Mouse (Mus musculus): ENCODE measurements at regions not wholly inside any gene's neighbourhood (a gene's known extent, or its start where the extent isn't known, plus 50 kb on each side); places are given as distances from the start of the nearest gene placed in this dataset.

DNA sequence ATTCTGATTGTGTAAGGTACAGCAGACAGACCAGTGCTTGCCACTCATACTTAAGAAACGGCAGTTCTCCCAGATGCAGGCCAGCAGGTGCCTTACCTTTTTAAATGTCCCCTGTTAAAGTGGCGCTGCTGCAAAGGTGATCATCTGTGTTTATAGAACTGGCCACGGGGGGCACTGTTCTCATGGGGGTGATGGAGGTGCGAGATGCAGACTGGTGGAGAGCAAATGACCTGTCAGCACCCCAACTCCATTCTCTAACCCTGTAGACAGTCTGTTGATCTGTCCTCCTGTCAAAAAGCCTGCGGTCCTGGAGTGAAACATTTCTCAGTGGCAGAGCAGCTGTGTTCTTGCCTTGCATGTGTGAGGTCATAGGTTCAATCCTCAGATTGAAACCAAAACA is 135.4 kb upstream of the Gm17728 start:
- H3K4me3 ChIP-seq (ENCODE audit: low read depth, low read length) = no peak overlapping the region
- H3K9me3 ChIP-seq (replicated peaks; ENCODE audit: control insufficient read depth, low read length) = no peaks in the 10 kb centered on the region
- no peak overlapping the region for H3K4me2 ChIP-seq (ENCODE audit: low read depth, low read length)
- no peaks in the 10 kb centered on the region for H3K27me3 ChIP-seq (ENCODE audit: control insufficient read depth, insufficient read depth, low read depth, low read length)
- H3K9ac ChIP-seq (ENCODE audit: low read depth, low read length) = no peak overlapping the region
- WGBS (ENCODE audit: insufficient replicate concordance) = 40% methylated on average over 5 of the region's 5 CpGs
- no peak overlapping the region for H3K27ac ChIP-seq (ENCODE audit: low read length)
- H3K4me1 ChIP-seq (ENCODE audit: control insufficient read depth, low read depth, low read length) = no peaks in the 10 kb centered on the region
- no peaks in the 10 kb centered on the region for H3K36me3 ChIP-seq (ENCODE audit: control insufficient read depth, insufficient read depth)
- ATAC-seq (ENCODE audit: low read depth) = no peak

DNA sequence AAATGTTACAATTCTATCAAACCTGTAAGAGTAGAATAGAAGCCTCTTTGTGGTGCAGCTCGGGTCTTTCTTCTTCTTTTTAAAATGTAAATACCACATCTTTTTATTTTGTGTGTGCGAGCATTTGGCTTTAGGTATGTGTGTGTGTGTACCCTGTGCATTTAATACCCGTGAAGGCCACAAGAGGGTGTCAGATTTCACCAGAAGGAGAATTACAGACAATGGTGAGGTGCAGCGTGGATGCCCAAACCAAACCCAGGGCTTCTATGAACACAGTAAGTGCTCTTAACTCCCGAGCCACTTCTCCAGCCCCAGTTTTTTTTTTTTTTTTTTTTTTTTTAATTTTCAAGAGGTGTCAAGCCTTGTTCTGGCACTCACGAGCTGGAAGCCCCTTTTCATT is 135.0 kb upstream of the Gm17728 start:
- no peak overlapping the region for H3K27ac ChIP-seq (ENCODE audit: low read length)
- no peak overlapping the region for H3K4me3 ChIP-seq (ENCODE audit: low read depth, low read length)
- H3K4me1 ChIP-seq (ENCODE audit: control insufficient read depth, low read depth, low read length) = no peaks in the 10 kb centered on the region
- H3K4me2 ChIP-seq (ENCODE audit: low read depth, low read length) = no peak overlapping the region
- no peaks in the 10 kb centered on the region for H3K27me3 ChIP-seq (ENCODE audit: control insufficient read depth, insufficient read depth, low read depth, low read length)
- H3K9me3 ChIP-seq (replicated peaks; ENCODE audit: control insufficient read depth, low read length) = no peaks in the 10 kb centered on the region
- no peak overlapping the region for H3K9ac ChIP-seq (ENCODE audit: low read depth, low read length)
- no peaks in the 10 kb centered on the region for H3K36me3 ChIP-seq (ENCODE audit: control insufficient read depth, insufficient read depth)
- whole genome bisulfite sequencing (ENCODE audit: insufficient replicate concordance) = 45% methylated on average over 6 of the region's 6 CpGs
- ATAC-seq (ENCODE audit: low read depth) = no peak

DNA sequence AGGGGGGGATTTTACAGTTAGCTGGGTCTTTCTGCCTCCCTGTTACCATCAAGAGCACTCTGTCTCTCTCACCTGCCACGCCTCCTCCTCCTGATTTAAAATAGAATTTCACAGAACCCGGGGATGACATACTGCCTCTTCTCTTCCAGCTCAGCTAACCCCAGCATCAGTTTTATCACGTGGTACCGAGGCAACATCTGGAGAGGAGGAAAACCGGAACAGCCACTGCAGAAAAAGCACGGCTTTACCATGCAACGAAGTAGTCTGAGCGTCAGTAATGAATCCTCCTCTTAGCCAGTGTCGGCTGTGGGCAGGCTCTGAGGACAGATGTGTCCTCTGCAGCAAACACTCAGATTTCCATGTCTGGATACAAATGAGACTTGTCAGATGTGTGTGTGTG is 134.2 kb upstream of the Gm17728 start:
- 57% methylated on average over 9 of the region's 9 CpGs for whole genome bisulfite sequencing (ENCODE audit: insufficient replicate concordance)
- Histone ChIP-seq H3K4me3 (ENCODE audit: low read depth, low read length) (no peak overlapping the region), H3K4me1 (ENCODE audit: control insufficient read depth, low read depth, low read length) (no peaks in the 10 kb centered on the region), H3K27ac (ENCODE audit: low read length) (no peak overlapping the region), H3K27me3 (ENCODE audit: control insufficient read depth, insufficient read depth, low read depth, low read length) (no peaks in the 10 kb centered on the region), H3K9me3 (replicated peaks; ENCODE audit: control insufficient read depth, low read length) (no peaks in the 10 kb centered on the region), H3K4me2 (ENCODE audit: low read depth, low read length) (no peak overlapping the region), H3K9ac (ENCODE audit: low read depth, low read length) (no peak overlapping the region), H3K36me3 (ENCODE audit: control insufficient read depth, insufficient read depth) (no peaks in the 10 kb centered on the region)
- no peak for ATAC-seq (ENCODE audit: low read depth)

- ATAC-seq (ENCODE audit: low read depth) = no peak
- 42% methylated on average over 4 of the region's 4 CpGs for WGBS (ENCODE audit: insufficient replicate concordance)
These were observed 130.3 kb upstream of the Gm17728 start for GRCm38 (mm10) chr17:9291601-9292000.

GRCm38 (mm10) chr17:9292296-9292695 is 129.6 kb upstream of the Gm17728 start:
- H3K36me3 ChIP-seq (ENCODE audit: control insufficient read depth, insufficient read depth) = no peaks in the 10 kb centered on the region
- H3K4me3 ChIP-seq (ENCODE audit: low read depth, low read length) = no peak overlapping the region
- H3K9ac ChIP-seq (ENCODE audit: low read depth, low read length) = no peak overlapping the region
- no peak overlapping the region for H3K4me2 ChIP-seq (ENCODE audit: low read depth, low read length)
- 69% methylated on average over 7 of the region's 7 CpGs for WGBS (ENCODE audit: insufficient replicate concordance)
- no peak for ATAC-seq (ENCODE audit: low read depth)
- H3K4me1 ChIP-seq (ENCODE audit: control insufficient read depth, low read depth, low read length) = no peaks in the 10 kb centered on the region
- no peak overlapping the region for H3K27ac ChIP-seq (ENCODE audit: low read length)
- no peaks in the 10 kb centered on the region for H3K9me3 ChIP-seq (replicated peaks; ENCODE audit: control insufficient read depth, low read length)
- no peaks in the 10 kb centered on the region for H3K27me3 ChIP-seq (ENCODE audit: control insufficient read depth, insufficient read depth, low read depth, low read length)

More at GRCm38 (mm10) chr17:9291601-9292000, 130.3 kb upstream of the Gm17728 start:
- H3K9ac ChIP-seq (ENCODE audit: low read depth, low read length) = no peak overlapping the region
- H3K4me1 ChIP-seq (ENCODE audit: control insufficient read depth, low read depth, low read length) = no peaks in the 10 kb centered on the region
- H3K4me2 ChIP-seq (ENCODE audit: low read depth, low read length) = no peak overlapping the region
- H3K27ac ChIP-seq (ENCODE audit: low read length) = no peak overlapping the region
- no peaks in the 10 kb centered on the region for H3K9me3 ChIP-seq (replicated peaks; ENCODE audit: control insufficient read depth, low read length)
- H3K4me3 ChIP-seq (ENCODE audit: low read depth, low read length) = no peak overlapping the region
- no peaks in the 10 kb centered on the region for H3K36me3 ChIP-seq (ENCODE audit: control insufficient read depth, insufficient read depth)
- no peaks in the 10 kb centered on the region for H3K27me3 ChIP-seq (ENCODE audit: control insufficient read depth, insufficient read depth, low read depth, low read length)

GRCm38 (mm10) chr17:9296371-9296770 is 125.5 kb upstream of the Gm17728 start:
- H3K27me3 ChIP-seq (ENCODE audit: control insufficient read depth, insufficient read depth, low read depth, low read length) = no peaks in the 10 kb centered on the region
- H3K9ac ChIP-seq (ENCODE audit: low read depth, low read length) = no peak overlapping the region
- ATAC-seq (ENCODE audit: low read depth) = no peak
- H3K9me3 ChIP-seq (replicated peaks; ENCODE audit: control insufficient read depth, low read length) = no peaks in the 10 kb centered on the region
- 47% methylated on average over 1 of the region's 1 CpGs for WGBS (ENCODE audit: insufficient replicate concordance)
- no peaks in the 10 kb centered on the region for H3K4me1 ChIP-seq (ENCODE audit: control insufficient read depth, low read depth, low read length)
- no peaks in the 10 kb centered on the region for H3K36me3 ChIP-seq (ENCODE audit: control insufficient read depth, insufficient read depth)
- no peak overlapping the region for H3K27ac ChIP-seq (ENCODE audit: low read length)
- H3K4me2 ChIP-seq (ENCODE audit: low read depth, low read length) = no peak overlapping the region
- H3K4me3 ChIP-seq (ENCODE audit: low read depth, low read length) = no peak overlapping the region

DNA sequence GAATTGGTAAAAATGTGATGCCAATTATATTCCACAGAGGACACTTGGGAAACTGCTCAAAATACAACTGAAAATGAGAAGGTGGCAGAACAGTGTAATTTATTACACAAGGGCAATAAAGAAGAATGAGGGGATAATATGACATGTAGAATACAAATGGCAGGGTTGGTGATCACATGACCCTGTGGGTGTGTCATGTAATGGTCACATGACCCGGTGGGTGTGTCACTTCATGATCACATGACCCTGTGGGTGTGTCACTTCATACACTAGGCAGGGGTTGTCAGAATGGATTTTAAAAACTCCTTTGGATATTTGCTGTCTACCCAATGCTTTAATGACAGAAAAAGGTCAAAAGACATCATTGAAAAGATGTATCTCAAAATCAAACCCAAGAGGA is 123.6 kb upstream of the Gm17728 start:
- no peak for ATAC-seq (ENCODE audit: low read depth)

GRCm38 (mm10) chr17:9301101-9301501 is 120.8 kb upstream of the Gm17728 start:
- WGBS (ENCODE audit: insufficient replicate concordance) = 42% methylated on average over 4 of the region's 4 CpGs
- Histone ChIP-seq H3K9me3 (replicated peaks; ENCODE audit: control insufficient read depth, low read length) (no peaks in the 10 kb centered on the region), H3K27me3 (ENCODE audit: control insufficient read depth, insufficient read depth, low read depth, low read length) (no peaks in the 10 kb centered on the region), H3K4me2 (ENCODE audit: low read depth, low read length) (no peak overlapping the region), H3K36me3 (ENCODE audit: control insufficient read depth, insufficient read depth) (no peaks in the 10 kb centered on the region), H3K4me3 (ENCODE audit: low read depth, low read length) (no peak overlapping the region), H3K4me1 (ENCODE audit: control insufficient read depth, low read depth, low read length) (no peaks in the 10 kb centered on the region), H3K27ac (ENCODE audit: low read length) (no peak overlapping the region), H3K9ac (ENCODE audit: low read depth, low read length) (no peak overlapping the region)
- ATAC-seq (ENCODE audit: low read depth) = no peak

More for the DNA sequence above, 123.6 kb upstream of the Gm17728 start:
- no peak overlapping the region for H3K9ac ChIP-seq (ENCODE audit: low read depth, low read length)
- H3K4me3 ChIP-seq (ENCODE audit: low read depth, low read length) = no peak overlapping the region
- H3K4me2 ChIP-seq (ENCODE audit: low read depth, low read length) = no peak overlapping the region
- H3K4me1 ChIP-seq (ENCODE audit: control insufficient read depth, low read depth, low read length) = no peaks in the 10 kb centered on the region
- no peaks in the 10 kb centered on the region for H3K27me3 ChIP-seq (ENCODE audit: control insufficient read depth, insufficient read depth, low read depth, low read length)
- H3K27ac ChIP-seq (ENCODE audit: low read length) = no peak overlapping the region
- no peaks in the 10 kb centered on the region for H3K36me3 ChIP-seq (ENCODE audit: control insufficient read depth, insufficient read depth)
- H3K9me3 ChIP-seq (replicated peaks; ENCODE audit: control insufficient read depth, low read length) = no peaks in the 10 kb centered on the region
- 75% methylated on average over 1 of the region's 1 CpGs for WGBS (ENCODE audit: insufficient replicate concordance)

DNA sequence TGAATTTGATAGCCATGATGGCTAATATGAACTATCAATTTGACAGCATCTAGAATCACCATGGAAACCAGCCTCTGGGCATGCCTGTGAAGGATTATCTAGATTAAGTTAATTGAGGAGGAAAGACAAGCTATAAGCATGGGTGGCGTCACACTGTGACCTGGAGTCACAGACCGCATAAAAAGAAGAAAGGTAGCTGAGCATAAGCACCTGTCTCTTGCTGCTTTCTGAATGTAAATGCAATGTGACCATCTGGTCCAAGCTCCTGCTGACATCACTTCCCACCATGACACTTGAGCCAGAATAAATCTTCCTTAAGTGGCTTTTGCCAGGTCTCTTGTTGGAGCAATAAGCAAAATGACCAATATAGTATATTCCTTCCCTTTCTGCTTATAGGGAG is 113.4 kb upstream of the Gm17728 start:
- Histone ChIP-seq H3K4me3 (ENCODE audit: low read depth, low read length) (no peak overlapping the region), H3K4me2 (ENCODE audit: low read depth, low read length) (no peak overlapping the region), H3K27me3 (ENCODE audit: control insufficient read depth, insufficient read depth, low read depth, low read length) (no peaks in the 10 kb centered on the region), H3K36me3 (ENCODE audit: control insufficient read depth, insufficient read depth) (no peaks in the 10 kb centered on the region), H3K4me1 (ENCODE audit: control insufficient read depth, low read depth, low read length) (no peaks in the 10 kb centered on the region), H3K27ac (ENCODE audit: low read length) (no peak overlapping the region), H3K9me3 (replicated peaks; ENCODE audit: control insufficient read depth, low read length) (no peaks in the 10 kb centered on the region), H3K9ac (ENCODE audit: low read depth, low read length) (no peak overlapping the region)
- WGBS (ENCODE audit: insufficient replicate concordance) = 62% methylated on average over 2 of the region's 2 CpGs
- ATAC-seq (ENCODE audit: low read depth) = no peak

DNA sequence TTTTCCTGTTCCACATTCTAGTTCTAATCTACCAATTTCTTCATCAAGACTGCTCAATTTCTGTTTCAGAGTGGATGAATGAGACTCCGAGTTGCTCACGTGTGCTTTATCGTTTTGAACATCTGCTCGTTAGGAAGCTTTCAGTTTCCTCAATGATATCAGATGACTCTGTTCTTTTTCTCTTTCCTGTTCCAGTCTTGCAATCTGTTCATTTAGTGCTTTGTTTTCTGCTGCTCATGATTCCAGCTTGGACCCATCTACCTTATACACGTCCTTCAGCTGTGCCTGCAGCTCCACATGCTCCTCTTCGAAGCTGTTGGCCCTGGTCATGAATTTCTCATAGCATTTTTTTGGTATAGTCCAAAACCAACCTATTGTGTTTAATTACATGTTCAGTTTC is 99.1 kb upstream of the Gm17728 start:
- ATAC-seq (ENCODE audit: low read depth) = no peak
- no peaks in the 10 kb centered on the region for H3K9me3 ChIP-seq (replicated peaks; ENCODE audit: control insufficient read depth, low read length)
- H3K27me3 ChIP-seq (ENCODE audit: control insufficient read depth, insufficient read depth, low read depth, low read length) = no peaks in the 10 kb centered on the region
- H3K4me1 ChIP-seq (ENCODE audit: control insufficient read depth, low read depth, low read length) = no peaks in the 10 kb centered on the region
- no peak overlapping the region for H3K27ac ChIP-seq (ENCODE audit: low read length)
- H3K4me3 ChIP-seq (ENCODE audit: low read depth, low read length) = no peak overlapping the region
- WGBS (ENCODE audit: insufficient replicate concordance) = 43% methylated on average over 6 of the region's 6 CpGs
- no peak overlapping the region for H3K4me2 ChIP-seq (ENCODE audit: low read depth, low read length)
- H3K36me3 ChIP-seq (ENCODE audit: control insufficient read depth, insufficient read depth) = no peaks in the 10 kb centered on the region
- H3K9ac ChIP-seq (ENCODE audit: low read depth, low read length) = no peak overlapping the region

Measured in liver, embryonic 16.5 days (tissue).